Mouse (Mus musculus) left cerebral cortex, postnatal 14 days (tissue): ENCODE results near the gene Ifitm6. TPM values are rescaled to one million over a fixed set of nuclear protein-coding genes. Genes with fewer than 3 reads are reported as not detected.
"Not testable (repeated sequence)": the region's sequence is repeated elsewhere in the genome, so short reads cannot be mapped to it uniquely, and the experiment has no call there.

Experiments used
- DNase-seq, 2 experiments: peaks; one replicate each; pipeline ENCODE4 v3.0.0; 2021 to 2022; ENCODE audit warnings: low spot score in 2 of 2, mixed read lengths in 1 of 2
- intact Hi-C: fragments of 180-260 bp; cut with DNase I; formaldehyde crosslinking; loops from one replicate; pipeline ENCODE4 v1.15.1; 2025
- total RNA-seq, 2 experiments: library from RNA; stranded (reverse); gene quantifications; 2 replicates each; pipeline ENCODE4 v1.2.3; 2021

Gene Ifitm6
- total RNA-seq, 2 experiments from 2014 or later, result not detected

DNA sequence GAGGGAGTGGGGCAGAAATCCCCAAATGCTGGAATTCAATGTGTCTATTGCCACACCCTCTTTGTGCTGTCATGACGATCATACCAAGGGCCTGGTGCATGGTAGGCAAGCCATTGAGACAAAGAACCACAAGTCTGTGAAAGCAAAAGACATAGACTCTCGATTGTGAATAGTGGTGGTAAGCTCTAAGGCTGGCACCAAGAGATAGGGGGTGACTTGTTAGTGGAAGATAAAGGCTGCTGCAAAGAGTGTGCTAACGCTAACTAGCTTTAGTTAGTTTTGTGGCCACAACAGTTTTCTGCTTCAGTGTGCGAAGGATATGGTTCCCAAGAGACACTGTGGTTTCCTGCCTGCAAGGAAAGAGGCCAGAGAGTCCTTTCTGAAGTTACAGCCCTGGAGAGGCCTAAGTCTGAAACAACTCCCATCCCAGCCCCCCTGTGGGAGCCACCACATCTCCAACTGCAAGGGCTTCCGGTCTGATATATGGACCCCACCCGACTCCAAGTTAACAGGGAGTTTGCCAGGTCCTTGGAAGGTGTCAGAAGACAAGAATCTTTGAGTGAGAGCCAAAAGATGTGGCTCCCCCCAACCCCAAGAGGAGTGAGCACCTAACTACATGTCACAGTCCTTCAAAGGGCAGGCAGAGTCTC lies 29.3 kb upstream of the Ifitm6 start:
- intact Hi-C loops, result no loop called here
- DNase-seq, result no peak

DNA sequence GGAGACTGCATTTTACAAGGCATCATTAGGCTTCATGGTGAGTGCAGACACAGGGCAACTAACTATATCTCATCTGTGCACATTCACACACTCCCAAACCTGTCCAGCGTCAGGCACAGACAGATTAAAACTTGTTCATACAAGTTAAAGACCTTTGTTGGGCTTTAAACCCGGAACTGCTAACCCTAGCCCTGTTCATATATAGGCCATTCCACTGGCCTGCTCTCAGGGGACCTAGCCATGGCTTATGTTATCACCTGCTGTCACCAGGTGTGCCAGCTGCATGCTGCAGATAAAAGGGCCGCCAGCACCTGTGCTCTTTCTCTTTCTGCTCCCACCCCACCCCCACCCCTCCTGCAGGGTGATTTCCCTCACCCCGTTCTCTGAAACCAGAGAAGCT lies 24.8 kb upstream of the Ifitm6 start:
- intact Hi-C loops, result no loop called here
- no peak for DNase-seq

DNA sequence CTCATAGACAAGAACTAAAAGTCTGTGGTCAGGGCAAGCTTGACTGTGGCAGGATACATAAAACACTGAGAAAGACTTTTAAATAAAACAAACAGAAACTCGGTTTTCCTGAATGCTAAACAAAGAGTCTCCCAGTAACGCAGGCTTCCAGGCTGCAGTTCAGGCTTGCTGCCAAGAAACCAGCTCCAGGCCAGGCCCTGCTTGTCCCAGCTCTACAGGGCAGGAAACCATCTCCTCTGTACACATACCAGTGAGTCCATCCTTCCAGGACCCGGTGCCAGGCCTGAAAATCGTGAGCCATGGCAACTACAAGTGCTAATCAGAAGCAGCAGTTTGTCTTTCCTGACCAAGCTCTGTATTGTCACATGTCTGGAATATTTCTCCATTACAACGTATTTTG lies 23.9 kb upstream of the Ifitm6 start:
- intact Hi-C loops, result no loop called here
- DNase-seq, result peak; percentile 42 to 46

DNA sequence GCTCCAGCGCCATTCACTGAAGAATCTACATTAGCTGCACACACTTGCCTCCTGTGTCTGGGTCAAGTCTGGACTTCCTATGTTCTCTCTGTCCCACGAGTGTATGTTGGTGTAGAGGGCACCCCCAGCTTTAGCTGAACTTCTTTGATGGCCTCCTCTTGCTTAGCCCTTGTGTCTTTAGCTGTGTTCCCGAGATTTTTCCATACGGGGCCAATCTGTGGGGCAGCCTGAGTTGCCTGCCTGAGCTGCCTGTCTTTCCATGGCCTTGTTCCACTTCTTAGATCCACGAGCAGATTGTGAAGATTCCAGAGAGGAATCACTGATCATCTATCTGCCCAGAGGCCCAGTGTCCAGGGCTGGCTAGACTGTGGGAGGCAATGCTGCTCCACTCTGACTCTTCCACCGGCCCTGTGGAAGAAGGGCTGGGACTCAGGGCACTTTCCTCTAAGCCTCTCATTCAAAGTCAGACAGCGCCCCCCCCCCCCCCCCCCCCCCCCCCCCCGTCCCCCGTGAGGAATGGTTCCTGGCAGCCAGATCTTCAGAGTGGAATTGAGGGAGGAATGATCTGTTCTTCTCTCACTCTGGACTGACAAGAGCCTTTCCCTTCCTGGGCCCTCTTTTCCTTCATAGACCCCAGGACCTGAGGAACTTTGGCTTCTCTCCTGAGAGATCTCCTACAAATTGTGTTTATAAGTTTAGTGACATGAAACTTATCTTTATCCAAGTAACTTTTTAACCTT lies 23.3 kb upstream of the Ifitm6 start:
- no peak for DNase-seq
- intact Hi-C loops, result no loop called here

DNA sequence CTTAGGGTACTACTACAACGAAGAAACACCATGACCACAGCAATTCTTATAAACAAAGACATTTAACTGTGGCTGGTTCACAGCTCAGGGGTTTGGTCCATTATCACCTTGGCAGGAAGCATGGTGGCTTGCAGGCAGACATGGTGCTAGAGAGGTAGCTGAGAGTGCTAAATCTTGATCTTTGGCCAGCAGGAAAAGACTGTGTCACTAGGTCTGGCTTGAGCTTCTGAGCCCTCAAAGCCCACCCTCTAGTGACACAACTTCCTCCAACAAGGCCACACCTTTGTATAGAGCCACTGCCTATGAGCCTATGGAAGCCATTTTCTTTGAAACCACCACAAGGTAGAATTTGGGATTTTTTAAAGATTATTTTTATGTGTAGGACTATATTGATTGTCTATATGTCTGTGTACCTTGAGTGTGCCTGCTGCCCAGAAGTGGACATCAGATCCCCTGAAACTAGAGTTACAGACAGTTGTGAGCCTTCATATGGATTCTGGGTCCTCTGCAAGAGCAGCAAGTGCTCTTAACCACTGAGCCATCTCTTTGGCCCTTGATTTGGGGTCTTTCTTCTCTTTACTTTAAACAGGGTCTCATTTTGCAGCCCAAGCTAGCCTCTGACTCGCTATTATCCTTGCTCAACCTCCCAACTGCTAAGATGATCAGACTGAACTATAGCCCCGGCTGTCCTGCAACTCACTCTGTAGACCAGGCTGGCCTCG lies 21.8 kb upstream of the Ifitm6 start:
- DNase-seq, result no peak
- intact Hi-C loops, result no loop called here

DNA sequence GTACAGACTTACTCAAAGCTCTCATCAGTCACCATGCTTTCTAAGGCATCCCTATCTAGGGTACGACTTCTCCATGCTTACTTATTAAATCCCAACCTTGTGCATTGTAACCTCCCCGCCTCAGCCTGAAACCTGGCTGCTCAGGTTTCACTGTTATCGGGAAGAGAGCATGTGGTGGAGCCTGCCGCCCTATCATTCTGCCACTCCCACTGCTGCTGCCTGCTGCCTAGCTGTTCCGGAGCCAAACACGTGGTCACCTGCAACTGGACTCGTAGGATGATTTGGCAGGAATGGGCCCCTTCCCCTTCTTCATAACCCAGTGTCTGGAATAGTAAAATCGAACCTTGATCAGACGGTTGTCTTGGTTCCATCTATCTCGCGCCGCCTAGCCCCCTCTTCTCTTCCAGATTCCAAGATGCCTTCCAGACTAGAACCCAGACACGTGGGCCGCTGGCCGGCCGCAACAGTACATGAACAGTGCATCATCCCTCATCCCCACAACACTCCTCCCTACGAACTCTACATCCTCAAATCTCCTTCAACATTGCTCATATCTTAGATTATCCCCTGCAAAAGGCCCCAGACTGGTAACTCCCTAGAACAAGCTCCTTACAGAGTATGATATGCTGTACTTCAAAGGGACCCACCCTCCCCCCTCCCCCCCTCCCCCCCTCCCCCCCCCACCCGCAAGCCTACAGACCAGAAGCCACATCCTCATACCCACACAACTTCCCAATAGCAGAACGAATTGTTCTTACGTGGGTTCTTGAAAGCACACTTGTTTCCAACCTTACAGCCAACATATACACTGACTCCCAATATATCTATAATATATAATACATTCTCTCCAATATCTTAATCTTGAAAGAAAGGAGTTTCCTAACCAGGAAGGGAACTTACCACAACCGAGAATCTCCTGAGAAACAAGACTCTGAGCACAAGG lies 20.6 kb upstream of the Ifitm6 start:
- intact Hi-C loops, result no loop called here

DNA sequence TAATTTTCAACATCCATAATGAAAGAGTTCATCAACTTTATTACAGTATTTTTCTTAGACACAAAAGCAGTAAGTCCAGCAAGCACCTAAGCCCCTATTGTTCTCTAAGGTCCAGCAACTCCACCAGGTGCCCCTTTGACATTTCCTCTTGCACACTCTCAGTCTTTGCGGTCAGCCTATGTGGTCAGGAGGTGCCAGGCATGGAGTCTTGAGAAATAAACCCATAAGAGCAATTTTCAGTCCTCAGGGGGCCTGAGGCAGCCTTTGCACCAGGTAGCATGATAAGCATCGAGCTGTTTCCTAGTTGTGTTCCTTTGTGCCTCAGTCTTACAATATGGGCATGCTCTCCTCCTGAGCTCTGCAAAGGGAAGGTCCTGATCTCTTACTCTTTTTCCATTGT lies 18.9 kb upstream of the Ifitm6 start:
- DNase-seq, intact Hi-C loops: not testable (repeated sequence)

More for the DNA sequence above, 20.6 kb upstream of the Ifitm6 start:
- no peak for DNase-seq

DNA sequence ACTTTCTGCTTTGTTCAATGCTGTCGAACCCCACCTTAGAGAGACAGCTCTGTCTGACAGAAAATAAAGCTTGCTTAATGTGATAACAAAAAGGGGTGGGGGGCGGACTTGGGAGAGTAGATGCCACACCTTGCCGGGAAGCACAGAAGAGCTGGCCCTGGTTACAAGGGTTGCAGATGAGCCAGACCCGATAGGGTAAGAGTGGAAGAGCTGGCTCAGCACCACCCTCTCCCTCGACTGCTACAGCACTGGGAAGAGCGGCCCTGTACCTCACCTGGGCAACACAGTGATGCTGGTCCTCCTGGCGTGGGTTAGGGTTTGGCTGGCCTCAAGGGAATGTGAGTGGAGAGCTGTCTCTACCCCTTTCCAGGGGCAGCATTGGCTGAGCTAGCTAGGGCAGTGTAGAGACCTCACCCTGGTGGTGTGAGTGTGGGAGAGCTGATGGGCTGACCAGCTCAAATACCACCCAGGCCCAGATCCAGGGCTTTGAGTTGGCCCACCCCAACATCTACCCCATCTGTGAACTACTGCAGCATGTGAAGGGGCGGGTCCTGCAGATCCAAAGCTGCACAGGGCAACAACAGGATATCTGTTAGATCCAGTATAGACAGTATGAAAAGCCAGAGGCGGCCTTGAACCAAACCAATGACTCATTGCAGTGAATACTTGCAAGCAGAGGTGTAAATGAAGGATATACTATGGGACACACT lies 14.9 kb upstream of the Ifitm6 start:
- no peak for DNase-seq
- intact Hi-C loops, result no loop called here

DNA sequence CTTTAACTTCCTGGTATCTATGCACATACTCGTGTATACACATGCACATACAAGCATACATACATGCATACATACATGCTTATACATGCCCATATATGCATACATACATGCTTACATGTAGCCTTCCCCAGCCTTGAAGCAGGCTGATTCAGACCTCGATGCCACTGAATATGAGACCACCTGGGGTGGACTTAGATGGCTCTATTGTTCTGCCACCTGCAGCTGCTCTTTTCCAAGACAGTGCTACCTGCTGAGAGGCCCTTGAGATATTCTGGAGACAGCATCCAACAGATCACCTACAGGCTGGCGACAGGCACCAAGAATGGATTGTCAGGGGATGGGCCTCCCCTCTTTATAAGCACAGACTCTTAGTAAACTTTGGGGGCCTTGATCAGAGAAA lies 12.7 kb upstream of the Ifitm6 start:
- DNase-seq, result no peak
- intact Hi-C loops, result no loop called here

DNA sequence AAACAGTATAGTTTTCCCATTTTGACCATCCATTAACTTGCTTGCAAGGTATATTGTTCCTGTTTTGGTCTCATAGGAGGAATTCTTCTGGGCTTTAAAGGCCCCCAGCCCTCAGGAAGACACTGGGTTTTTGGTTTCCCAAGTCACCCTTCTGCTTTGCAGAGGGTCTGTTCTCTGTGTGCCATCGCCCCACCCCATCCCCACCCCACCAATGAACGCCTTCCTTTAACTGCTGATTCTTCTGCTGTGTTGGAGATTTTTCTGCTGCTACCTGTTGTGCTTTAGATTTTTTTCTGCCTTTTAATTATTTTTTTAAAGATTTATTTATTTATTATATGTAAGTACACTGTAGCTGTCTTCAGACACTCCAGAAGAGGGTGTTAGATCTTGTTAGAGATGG lies 11.1 kb upstream of the Ifitm6 start, which contains the start of gene Gm17387:
Gene Gm17387, plus strand, starts transcription at position 301 of the 400 bp plus-strand sequence.
- no peak for DNase-seq
- intact Hi-C loops, result no loop called here

DNA sequence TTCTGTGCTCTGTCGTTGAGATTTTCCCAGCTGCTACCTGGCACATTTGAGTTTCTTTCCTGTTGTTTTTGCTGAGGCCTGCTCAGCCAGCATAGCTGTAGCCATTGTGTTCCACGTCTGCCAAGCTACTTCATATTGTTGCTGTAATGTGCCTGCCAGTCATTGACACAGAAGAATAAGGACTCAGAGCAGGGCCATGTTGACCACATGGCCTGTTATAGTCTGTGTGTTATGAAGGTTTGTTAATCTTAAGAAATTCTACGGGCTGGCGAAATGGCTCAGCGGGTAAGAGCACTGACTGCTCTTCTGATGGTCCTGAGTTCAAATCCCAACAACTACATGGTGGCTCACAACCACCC lies 9.0 kb upstream of the Ifitm6 start:
- no peak for DNase-seq
- intact Hi-C loops, result no loop called here

DNA sequence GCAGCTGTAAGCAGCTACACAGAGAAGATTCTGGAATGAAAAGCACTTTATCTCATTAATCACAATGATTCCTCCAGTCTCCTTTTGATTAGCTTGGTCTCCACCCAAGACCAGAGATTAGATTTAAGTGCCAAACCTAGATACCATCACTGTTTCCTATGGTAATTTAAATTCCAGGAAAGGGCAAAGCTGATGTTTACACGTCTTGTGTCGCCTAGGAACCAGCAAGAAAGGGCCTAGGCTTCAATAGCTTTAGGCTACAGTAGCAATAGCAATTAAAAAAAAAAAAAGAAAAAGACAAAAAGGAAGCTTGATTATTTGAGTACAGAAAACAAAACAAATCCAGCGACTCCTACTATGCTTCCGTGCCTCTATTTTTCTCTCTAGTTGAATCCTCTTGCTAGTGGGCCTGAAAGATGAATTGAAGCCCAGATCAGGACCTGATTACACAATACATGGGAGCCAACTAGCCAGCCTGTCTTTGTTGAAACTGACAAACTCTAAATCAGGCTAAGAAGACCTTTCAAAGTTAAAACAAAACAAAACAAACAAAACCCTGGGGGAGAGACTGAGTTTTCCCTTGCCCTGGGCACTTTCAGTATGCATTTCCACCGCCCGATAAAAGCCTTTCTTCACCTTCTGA lies 8.5 kb upstream of the Ifitm6 start:
- no peak for DNase-seq
- intact Hi-C loops, result no loop called here

DNA sequence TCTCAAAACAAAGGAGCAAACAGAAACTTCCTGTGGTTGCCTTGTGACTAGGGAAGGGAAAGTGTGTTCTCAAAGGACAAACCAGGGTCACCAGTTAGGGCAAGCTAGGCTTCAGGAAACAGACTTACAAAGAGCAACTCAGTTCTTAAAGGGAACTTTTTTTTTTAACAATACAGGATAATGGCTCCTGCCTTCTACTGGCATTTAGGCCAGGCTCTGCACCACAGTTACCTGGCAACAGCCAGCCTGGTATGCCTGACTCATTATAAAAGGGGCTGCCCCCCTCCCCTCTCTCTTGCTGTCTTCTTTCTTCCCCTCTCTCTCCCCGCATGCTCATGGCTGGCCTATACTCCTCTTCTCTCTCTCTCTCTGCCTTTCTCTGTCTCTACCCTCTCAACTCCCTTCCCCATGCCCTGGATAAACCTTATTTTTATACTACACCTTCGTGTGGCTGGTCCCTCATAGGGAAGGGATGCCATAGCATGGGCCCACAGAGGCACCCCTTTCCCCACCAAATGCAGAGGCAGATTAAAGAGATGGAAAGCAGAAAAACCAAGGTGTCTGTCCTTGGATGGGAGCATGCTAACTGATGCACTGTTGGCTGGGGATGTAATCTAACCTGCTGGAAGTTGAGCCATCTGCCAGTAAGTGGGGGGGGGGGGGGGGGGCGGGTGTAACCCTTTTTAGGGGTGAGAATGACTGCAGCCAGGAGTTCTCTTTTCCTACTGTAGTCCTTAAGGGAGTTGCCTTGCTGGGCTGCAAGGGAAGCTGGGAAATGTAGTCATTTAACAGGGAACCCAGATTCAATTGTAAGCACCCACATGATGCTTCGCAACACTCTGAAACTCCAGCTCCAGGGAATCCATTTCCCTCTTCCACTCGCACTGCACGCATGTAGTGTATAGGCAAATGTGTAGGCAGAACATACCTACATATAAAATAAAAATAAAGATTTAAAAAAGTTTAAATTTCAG lies 7.4 kb upstream of the Ifitm6 start:
- DNase-seq, result peak in 1 of 2 experiments; percentile 23

DNA sequence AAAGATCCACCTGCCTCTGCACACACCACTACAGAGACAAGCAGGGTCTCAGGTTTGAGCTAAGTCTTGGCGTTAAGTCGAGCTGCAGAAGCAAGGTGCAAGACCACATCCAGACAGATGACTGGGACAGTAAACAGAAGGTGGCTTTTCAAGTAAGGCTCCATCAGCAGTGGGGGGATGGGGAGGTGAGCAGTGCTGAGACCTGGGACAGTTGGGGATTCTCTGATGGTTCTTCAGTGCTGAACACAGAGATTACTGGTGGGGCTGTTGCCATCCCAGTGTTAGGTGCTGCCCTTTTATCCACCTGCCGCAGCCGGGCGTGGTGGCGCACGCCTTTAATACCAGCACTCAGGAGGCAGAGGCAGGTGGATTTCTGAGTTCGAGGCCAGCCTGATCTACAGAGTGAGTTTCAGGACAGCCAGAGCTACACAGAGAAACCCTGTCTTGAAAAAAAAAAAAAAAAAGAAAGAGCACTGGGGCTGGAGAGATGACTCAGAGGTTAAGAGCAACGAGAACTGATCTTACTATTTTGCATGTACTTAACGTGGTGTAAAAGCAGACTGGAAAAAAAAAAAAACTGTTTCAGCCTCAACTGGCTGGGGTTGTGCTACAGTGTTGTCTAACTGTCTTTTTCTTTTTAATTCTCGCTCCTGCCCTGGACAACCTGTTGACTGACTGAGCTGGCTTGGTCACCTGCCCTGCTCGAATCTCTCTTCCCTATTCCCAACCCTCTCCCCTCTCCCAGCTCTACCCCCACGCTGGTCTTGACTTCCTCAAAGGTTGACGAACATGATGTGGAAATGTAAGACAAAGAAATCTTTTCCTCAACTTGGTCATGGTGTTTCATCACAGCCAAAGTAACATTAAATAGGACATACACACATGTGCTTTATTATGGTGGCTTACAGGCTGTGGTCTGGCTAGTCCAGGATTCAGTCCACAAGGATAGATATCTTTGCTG lies 4.0 kb upstream of the Ifitm6 start:
- no peak for DNase-seq
- intact Hi-C loops, result no loop called here

More for the DNA sequence above, 7.4 kb upstream of the Ifitm6 start:
- intact Hi-C loops, result no loop called here

DNA sequence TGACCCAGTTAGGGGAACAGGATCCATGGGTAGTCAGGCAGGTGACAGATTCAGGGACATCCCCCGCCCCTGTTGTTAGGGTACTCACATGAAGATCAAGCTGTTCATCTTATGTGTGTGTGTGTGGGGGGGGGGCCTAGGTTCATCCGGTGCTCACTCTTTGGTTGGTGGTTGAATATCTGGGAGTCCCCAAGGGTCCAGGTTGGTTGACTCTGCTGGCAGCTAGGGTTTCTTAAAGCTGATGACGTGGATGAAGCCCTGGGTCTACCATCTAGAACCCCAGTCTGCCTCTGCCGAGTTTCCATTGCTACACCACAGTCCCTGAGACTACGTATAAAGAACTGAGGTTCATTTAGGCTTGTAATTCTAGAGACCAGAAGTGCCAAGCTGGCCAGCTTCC lies 1.3 kb upstream of the Ifitm6 start:
- intact Hi-C loops, result no loop called here
- no peak for DNase-seq
